Mouse (Mus musculus): ENCODE measurements around the gene Map1s. TPM values are rescaled to one million over a fixed set of nuclear protein-coding genes. Genes with fewer than 3 reads are reported as not detected.

Gene Map1s
- total RNA-seq (2021): 10 to 100 TPM; 31.0 to 32.3 TPM

DNA sequence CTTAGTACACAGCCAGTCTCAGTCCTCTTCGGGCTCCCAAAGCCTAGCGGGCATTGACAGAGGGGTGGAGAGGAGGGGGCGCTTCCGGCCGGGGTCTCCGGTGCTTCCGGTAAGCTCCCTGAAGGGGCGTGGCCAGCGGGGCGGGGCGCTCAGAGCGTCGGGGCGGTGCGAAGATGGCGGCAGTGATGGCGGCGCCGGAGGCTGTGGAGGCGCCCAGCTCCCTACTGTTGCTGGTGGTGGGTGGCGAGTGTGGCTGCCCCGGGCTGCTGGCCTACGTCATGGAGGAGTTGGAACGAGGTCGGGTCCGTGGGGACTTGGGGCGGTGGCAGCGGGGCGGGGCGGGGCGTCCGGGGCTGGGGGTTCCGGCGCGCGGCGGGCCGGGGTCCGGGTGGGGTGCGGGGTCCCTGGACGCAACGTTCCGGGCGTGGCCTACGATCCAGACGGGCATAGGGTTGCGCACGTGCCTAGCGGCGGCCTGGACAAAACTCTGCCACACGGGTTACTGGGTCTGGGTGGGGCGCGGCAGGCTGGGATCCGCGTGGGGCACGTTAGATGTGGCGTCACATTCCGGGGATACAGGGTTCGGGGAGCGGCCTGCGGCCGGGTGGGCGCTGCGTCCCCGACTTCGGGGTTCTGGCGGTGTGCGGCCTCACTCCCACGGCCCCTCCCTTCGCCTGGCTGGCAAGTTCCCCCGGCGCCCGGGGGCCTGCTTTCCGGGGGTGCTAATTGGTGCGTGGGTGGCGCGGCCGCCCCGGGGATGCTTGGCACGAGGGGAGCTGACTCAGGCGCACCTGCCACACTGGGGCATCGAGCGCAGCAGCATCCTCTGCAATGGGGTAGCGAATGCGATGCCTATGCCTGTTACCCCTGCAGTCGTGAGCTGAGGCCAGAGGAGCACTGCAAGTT lies at the start of gene Map1s:
Gene Map1s (plus strand): TSS at position 102 of the 906 bp plus-strand sequence.
- intact Hi-C loops (cut with DNase I): no loop called here
- peak; percentile 80 to 84 for DNase-seq

DNA sequence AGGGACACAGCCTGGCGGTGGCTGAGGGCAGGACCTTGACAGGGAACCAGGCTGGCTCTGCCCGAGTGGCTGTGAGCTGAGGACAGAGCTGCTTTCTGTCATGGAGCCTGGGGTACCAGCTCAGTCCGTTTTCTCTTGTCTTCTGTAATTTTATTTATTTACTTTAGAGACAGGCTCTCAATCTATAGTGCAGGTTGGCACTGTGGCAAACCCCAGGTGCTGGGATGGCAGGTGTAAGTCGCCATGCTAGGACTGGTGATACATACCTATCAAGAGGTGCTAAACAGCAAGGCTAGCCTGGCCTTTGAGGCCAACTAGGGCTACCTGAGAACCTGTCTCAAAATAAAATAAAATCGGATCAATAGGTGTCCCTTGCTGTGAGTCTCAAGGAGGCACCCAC lies 49.7 kb upstream of the Map1s start:
- intact Hi-C loops (cut with DNase I): no loop called here
- DNase-seq: no peak

DNA sequence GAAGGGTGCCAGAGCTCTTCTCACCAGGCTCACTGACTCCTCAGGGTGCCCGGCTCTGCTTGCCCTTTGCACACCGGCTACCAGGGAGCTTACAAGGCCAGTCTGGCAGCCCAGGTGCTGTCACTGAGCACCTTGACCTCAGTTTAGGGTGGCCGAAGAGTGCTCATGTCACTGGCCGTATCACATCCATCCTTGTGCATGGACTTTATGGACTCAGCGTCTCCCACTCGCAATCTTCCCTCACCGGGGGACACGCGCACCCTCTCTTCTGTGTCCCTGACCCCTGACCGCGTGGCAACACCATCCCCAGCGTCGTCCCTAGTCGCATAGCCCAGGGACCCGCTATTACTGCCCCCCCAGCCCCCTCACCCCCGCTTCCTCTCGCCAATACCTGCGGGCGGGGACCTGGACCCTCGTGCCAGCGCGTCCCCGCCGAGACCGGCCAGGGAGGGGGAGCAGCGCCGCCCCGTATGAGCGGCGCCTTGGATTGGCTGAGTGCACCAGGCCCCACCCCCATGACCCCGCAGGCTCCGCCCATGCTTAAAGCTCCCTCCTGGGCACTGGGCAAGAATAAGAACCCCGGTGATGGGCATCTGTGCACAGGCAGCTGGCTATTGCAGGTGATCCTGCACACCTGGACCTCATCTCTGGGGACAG lies 49.1 kb upstream of the Map1s start:
- DNase-seq: peak; percentile 61 to 69
- intact Hi-C loops (cut with DNase I): no loop called here

DNA sequence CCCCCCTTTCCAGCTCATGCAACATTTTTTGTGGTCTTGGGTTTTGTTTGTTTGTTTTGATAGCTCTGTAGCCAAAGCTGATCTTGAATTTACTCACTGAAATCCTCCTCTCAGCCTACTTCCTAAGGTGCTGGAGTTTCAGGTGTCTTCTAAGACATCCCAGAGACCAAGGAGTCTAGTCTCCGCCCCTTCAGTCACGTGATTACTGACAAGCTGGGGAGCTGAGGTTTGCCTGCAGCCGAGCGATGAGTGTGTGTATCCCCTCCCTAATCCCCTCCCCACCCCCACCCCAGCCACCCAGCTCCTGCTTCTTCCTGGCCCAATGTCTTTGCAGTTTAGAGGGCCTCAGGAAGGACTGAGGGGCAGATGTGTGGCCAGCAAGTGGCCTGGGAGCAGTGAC lies 48.2 kb upstream of the Map1s start:
- intact Hi-C loops (cut with DNase I): no loop called here
- DNase-seq: no peak

DNA sequence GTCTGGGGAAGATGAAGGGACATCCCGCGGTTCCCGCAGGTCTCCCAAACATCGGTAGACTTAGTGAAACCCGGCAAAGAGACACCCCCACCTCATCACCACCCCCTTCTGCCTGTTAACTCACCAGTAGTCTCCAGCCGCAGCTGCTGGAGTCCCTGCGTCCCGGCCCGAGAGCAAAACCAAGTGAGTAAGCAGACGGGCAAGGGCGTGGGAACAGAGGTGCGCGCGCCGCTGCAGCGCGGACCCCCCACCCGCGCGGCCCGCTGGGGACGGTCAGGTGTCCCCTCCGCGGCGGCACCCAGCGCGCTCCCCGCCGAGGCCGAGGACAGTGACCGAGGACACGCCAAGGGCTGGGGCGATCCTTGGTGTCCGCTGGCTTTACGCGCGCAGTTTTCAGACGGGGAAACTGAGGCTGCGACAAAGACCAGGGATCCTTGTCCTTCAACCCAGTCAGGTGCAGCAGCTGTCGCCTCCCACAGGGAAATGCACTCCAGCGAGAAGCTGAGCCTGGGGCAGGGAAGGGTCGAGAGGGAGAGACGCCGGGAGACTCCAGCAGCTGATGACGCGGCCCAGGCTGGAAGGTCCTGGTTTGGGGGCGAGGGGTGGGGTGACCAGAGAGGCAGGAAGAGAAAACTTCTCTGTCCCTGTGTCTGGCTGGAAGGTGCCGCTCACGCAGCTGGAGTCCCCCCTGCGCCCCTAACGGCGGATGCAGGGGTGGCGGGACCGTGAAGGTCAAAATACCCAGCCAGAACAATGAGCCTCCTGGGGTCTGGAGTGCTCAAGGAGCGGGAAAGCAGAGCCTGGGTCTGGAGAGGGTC lies 42.7 kb upstream of the Map1s start, which contains the start of gene Kcnn1:
Gene Kcnn1 (minus strand): TSS at position 435 of the 818 bp plus-strand sequence.
- peak; percentile 19 to 41 for DNase-seq

DNA sequence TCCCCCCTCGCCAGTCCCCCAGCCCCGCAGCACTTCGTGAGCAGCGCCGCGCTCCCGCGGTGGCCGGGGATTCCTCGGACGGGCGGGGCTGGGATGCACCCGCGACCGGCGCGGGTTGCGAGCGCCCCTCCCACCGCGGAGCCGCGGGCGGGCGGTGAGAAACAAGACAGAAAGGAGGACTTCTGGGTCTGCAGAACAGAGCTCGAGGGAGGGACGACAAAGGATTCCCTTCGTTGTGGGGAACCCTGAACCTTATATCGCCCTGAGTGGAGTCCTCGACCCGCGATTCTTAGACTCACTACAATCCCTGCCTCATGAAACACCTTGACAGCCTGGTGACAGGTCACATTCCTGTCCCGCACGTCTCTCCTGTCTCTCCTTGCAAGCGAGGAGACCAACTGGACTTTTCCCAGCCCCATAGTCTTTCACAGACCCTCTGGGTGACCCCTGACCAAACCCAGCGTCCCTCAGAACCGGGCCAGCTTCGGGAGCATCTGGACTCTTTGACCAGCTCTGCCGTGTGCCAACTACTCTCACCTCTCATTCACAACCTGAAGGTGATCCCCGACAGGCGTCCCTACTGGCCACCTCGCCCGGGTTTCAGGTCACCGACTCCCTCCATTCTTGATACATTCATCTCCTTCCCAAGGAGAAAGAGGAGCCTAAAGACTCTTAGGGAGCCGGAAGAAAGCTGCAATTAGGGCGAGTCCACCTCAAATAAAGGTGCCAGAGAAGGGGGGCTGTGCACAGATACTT lies 41.6 kb upstream of the Map1s start:
- intact Hi-C loops (cut with DNase I): no loop called here

More for the DNA sequence above, 42.7 kb upstream of the Map1s start, which contains the start of gene Kcnn1:
- intact Hi-C loops (cut with DNase I): no loop called here

DNA sequence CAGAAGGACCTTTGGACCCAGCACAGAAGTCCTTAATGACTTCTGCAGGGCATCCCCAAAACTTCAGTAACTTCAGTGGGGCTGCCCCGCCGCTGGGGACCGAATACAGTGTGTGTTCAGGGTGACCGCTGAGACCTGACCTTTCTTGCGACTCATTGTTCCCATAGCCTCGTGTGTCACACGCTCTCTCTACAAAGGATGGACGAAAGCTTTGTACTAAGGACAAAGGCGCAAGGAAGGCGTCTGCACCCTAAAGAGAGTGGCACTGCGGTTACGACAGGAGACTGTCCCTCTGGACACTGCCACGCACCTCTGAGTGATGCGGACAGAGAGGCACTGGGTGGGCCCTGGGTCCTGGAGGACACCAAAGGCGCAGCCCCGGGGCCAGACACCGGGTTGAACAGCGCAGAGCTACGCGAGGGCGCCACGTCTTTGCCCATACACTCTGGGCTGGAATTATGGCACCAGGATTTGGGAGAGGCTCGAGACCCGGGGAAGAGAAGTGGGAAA lies 41.0 kb upstream of the Map1s start:
- DNase-seq: peak; percentile 52 to 56
- intact Hi-C loops (cut with DNase I): no loop called here

More for the DNA sequence above, 41.6 kb upstream of the Map1s start:
- DNase-seq: peak; percentile 37 to 42

DNA sequence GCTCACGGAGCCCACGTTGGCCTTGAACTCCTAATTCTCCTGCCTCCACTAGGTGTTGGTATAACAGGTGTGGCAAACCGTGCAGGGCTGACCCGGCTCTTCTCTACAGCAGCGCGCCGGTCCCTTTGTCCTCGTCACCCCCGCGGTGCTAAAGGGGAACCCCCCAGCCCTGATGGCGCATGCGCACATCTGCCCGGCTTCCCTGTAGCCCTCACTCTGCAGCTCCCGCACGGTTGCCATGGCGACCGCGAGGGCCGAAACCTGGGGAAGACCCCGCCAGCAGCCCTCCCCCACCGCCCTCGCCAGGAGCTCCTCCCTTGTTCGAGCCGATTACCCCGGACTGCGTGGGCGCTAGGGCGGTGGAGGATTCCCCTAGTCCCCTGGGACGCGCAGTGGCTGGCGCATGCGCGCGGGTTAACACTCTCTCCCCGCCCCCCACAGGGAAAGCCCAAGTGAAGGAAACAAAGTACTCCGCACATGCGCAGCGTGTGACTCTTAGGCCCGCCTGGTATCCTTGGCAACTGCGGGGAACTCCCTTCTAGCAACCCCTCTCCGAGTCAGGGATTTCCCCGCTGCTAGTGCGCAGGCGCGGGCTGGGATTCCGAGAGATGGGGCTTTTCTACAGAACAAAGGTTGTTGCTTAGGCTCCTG lies 40.3 kb upstream of the Map1s start:
- intact Hi-C loops (cut with DNase I): no loop called here
- peak; percentile 100 for DNase-seq

DNA sequence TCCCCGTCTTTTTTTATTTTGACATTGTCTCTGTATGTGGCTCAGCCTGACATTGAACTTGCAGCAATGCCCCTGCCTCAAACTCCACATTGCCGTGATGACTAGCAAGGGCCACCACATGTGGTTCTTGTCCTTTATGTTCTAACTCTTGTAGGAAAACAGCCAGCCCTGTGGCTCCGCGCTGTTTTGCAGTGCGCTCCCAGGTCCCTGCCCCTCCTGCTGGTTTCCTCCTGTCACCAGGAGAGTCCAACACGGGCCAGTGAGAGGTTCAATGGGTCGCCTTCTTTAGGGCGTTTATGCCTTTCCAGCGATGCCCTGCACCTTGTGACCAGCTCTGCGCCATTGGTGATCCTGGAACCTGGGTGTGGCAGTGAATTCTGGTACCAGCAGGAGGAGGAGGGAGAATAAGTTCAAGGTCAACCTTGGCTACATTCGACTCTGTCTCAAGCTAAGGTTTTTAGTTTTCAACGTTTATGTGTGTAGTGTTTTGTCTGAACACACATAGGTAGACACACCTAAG lies 39.7 kb upstream of the Map1s start:
- no peak for DNase-seq
- intact Hi-C loops (cut with DNase I): no loop called here

DNA sequence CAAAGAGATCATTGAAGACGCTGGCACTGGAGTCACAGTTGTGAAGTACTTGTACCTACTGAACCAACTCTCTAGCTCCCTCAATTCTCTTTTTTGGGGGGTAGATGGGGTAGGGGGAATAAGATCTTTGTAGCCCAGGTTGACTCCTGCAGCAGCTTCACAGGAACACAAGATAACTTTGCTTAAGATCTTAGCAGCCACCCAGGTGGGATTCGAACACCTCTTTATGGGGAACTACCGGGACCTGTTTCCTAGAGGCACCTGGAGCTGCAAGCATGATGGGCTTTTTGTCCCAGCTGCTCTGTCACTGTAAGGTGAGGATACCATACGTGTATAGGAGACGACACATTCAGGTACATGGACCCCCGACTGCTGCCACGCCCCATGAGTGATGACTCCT lies 39.2 kb upstream of the Map1s start:
- intact Hi-C loops (cut with DNase I): no loop called here

DNA sequence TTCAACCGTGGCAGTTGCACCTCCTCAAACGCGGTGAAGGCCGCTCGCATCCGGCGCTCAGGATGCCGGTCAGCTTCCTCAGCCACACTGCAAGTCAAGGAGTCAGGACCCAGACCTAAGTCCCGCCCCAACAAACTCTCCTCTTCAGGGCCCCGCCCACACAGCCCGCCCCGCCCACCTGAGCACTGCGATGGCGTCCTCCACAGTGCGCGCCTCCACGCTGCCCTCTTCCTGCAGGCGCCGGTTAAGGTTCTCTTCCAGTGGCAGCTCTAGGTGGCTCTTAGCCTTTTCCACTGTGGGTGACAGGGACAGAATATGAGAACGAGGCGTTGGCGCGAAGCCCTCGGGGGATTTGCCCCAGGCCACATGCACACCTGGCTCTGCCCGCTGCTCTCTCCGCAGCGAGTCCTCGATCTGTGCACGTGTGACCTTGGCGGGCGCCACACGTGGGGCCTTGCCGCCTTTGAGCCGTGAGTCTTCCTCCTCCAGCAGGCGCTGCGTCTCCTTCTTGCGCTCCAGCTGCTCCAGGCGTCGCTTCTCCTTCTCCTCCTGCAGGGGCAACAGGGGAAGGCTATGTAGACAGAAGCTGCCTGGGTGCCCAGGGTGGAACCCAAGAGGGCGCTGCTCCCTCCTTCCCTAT lies 37.1 kb upstream of the Map1s start:
- DNase-seq: peak in 1 of 2 experiments; percentile 38
- intact Hi-C loops (cut with DNase I): loop anchor here (1.0 to 2.0 kb wide), 2 partner anchors 24 to 148 kb away; no protein-coding TSS in a partner anchor

More for the DNA sequence above, 39.2 kb upstream of the Map1s start:
- no peak for DNase-seq

DNA sequence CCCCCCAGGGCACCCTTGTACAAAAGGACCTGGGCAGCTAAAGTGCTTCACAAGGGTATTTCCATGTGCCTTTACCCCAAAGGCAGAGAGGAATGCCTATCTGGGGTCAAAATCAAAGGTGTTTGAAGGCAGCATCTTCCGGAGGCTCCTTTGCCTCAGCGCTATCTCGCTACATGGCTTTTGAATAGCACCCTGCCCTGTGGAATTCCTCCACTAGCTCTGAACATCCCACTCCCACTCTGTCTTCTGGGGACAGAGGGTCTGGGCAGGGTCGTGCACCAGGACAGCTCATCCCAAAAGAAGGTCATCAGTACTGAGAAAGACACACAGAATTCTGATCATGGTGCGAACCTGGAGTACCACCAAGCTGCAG lies 36.5 kb upstream of the Map1s start:
- intact Hi-C loops (cut with DNase I): loop anchor here (1.0 to 2.0 kb wide), 2 partner anchors 25 to 148 kb away; no protein-coding TSS in a partner anchor
- DNase-seq: no peak

DNA sequence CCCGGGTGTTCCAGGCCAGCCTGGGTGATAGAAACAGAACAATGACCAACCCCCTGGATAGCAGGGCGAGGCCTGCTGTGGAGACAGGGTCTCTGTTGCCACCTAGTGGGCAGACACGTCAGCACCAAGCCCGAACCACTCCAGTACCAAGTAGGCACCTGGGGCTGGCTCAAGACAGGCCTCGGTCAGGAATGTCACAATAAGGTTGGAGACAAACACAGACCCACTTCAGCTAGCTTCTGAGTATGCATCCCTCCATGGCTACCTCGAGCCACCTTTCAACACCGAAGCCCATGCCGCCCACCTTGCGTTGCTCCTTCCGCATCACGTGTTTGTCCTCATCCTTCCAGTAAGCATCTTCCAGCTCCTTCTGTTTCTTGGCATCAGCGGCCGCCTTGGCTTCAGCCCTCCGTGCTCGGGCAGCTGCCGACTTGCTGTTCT lies 36.1 kb upstream of the Map1s start:
- peak; percentile 84 to 85 for DNase-seq
- intact Hi-C loops (cut with DNase I): loop anchor here (1.0 to 2.0 kb wide), 3 partner anchors 25 to 149 kb away; no protein-coding TSS in a partner anchor

DNA sequence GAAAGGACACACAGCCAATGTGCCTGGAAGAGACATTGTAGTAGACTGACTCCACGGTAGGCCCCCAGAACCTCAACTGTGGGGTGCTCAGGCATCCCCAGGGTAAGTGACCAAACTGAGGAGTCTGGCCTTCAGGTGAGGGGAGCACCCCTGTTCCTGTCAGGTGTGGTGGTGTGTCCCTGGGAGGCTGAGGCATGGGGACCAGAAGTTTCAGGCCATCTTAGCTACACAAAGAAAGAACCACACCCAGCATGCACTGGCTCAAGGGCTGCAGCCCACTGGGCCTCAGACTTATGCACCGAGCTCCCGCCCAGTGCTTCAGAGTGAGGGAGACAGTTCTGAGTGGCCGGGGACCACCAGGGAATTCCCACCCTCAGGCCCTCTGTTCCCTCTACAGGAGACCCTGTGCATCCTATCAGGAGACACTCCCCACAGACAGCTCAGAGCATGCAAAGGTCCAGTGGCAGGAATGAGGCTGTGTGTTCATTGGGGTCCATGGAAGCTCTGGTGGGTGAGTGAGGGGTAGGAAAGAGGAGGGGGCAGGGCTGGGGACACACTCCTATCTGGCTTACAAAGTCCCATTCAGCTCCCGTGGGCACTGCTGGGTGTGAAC lies 34.4 kb upstream of the Map1s start:
- intact Hi-C loops (cut with DNase I): no loop called here
- no peak for DNase-seq

DNA sequence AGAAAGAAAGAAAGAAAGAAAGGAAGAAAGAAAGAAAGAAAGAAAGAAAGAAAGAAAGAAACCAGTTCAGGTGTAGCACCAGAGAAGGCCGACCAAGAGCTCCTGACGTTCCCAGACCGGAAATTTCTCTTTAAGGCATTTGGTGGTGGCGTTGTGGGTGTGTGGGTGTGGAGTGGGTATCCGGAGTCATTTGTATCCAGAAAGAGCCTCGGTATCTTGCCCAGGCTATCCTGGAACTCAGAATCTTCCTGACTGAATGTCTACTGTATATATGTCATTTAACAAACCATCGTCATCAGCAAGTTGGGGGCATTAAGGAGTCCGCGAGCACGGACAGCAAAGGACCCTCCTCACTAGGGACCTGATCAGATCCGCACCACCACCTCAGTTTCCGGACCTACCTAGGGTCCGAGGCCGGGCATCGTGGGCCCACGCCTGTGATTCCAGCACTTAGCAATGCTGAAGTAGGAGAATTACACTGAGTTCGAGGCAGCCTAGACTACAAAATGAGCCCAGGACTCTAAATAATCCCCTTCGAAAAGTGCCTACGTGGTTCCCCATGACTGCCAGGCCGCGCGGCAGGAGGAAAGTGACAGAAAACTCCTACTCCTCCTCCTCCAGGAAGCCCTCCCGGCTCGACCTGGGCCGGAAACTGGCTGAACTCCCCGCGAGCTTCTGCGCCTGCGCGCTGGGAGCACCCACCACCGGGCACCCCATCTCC lies 32.9 kb upstream of the Map1s start:
- intact Hi-C loops (cut with DNase I): loop anchor here (1.0 kb wide), 2 partner anchors 20 to 24 kb away; partner anchors contain the start of gene Rpl18a
- DNase-seq: no peak

DNA sequence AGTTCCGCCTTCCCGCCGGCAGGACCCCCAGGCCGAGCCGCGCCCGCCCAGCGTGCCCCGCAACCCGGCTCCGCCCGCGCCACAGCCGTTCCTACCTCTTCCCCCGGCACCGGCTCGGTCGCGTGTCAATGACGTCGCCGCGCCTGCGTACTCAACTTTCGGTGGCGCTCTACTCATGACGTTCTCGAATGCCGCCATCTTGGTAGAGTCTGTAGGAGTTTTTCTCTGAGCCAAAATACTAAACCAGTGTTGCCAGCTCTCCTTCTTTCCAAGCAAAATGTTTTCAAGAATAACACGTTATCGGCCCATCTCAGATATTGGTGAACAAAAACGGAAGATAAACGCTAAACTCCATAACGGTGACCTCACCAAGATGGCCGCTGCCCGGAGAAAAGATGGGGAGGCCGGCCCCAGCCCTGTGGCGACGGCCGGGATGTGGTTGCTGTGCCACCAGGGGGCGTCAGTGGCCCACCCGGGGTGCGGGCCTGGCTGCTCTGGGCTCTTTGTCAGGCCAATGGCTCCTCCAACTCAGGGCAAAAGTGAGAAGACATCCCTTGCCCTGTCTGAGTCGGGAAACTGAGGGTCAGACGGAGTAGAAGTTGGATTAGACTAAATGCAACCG lies 32.3 kb upstream of the Map1s start, which contains the start of gene Ccdc124:
Gene Ccdc124 (minus strand): TSS at position 572 of the 622 bp plus-strand sequence.
- peak; percentile 96 to 97 for DNase-seq
- intact Hi-C loops (cut with DNase I): loop anchor here (1.0 kb wide), 2 partner anchors 20 to 24 kb away; partner anchors contain the start of gene Rpl18a

DNA sequence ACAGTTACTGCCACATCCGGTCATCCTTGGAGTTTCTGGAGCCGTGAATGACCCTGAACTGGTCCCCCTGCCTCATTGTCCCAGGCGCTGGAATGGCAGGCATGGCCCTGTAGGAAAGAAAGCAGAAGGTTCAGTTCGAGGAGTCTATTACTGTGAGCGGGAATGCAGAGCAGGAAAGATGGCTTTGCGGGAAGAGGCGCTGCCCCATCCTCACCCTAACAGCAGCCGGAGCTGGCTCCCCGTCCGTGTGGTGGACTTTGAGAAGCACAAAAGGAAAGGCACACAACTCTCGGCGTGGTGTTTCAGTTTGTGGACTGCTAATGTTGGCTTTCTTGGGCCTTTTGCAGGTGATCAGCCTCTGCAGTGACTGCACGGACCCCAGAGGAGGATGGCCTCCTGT lies 31.3 kb upstream of the Map1s start:
- intact Hi-C loops (cut with DNase I): no loop called here

More for the DNA sequence above, 31.3 kb upstream of the Map1s start:
- DNase-seq: no peak

All from heart, postnatal 10 days (tissue).